Mouse (Mus musculus) E14TG2a.4 (cell line): Measurements from ENCODE around the gene Lamtor1.

Experiments
- CTCF ChIP-seq: conservative IDR thresholded peaks from 2 replicates; pipeline ENCODE4 v1.5.1; 2014; ENCODE audit warnings: low read length
- NANOG ChIP-seq: IDR thresholded peaks from 2 replicates; pipeline ENCODE4 v1.6.1; 2014; ENCODE audit warnings: borderline replicate concordance, low read length, mixed read lengths
- POU5F1 ChIP-seq: IDR thresholded peaks from 2 replicates; pipeline ENCODE4 v1.6.1; 2014; ENCODE audit warnings: low read length, borderline replicate concordance

DNA sequence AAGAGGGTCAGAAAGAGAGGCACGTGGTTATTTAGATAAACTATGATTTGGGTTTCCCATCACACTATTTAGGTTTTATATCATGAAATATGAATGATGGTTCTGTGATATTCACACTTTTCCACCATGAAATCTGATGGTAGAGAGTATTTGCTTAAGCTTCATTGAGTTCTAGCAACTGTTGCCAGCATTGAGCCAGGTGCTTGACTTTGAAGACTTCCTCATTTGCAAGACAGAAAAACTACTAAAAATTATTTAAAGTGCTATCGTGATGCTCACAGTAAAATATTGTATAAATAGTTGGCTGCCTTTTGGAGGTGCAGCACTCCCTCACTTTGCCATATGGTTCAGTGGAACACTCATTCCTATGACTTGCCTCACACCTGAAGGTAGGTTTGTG, 49.6 kb downstream of the Lamtor1 start:
- TF ChIP-seq CTCF (no peak), NANOG (no peak), POU5F1 (no peak)
